Mouse (Mus musculus): Measurements from ENCODE around the gene Epb41l4b. TPM values are rescaled to one million over a fixed set of nuclear protein-coding genes. Genes with fewer than 3 reads are reported as not detected.

Gene Epb41l4b
- polyA plus RNA-seq, 1 experiment, result 3.8 TPM

GRCm38 (mm10) chr4:57011454-57012046, 131.7 kb downstream of the Epb41l4b start:
- H3K4me3 ChIP-seq (ENCODE audit: control insufficient read depth, low read depth, low read length), result no peak overlapping the region
- no peak overlapping the region for H3K27ac ChIP-seq (ENCODE audit: control insufficient read depth, insufficient read depth, low read depth, low read length)
- peaks cover 2% of the 10 kb centered on the region for H3K4me1 ChIP-seq (ENCODE audit: control insufficient read depth, insufficient read depth, low read length)
- H3K27me3 ChIP-seq (ENCODE audit: control insufficient read depth, insufficient read depth, low read length), result no peaks in the 10 kb centered on the region
- H3K36me3 ChIP-seq (ENCODE audit: control insufficient read depth, insufficient read depth, low read length), result no peaks in the 10 kb centered on the region
- no peak for TF ChIP-seq CTCF (IDR thresholded peaks at IDR 0.05; ENCODE audit: control insufficient read depth, insufficient read depth, insufficient replicate concordance, low read depth, low read length)
- no peak for TF ChIP-seq POLR2A (IDR thresholded peaks at IDR 0.05; ENCODE audit: control insufficient read depth, low read depth, low read length)

- Histone ChIP-seq H3K4me1 (ENCODE audit: control insufficient read depth, insufficient read depth, low read length) (peaks cover 2% of the 10 kb centered on the region), H3K27me3 (ENCODE audit: control insufficient read depth, insufficient read depth, low read length) (no peaks in the 10 kb centered on the region), H3K36me3 (ENCODE audit: control insufficient read depth, insufficient read depth, low read length) (no peaks in the 10 kb centered on the region), H3K27ac (ENCODE audit: control insufficient read depth, insufficient read depth, low read depth, low read length) (no peak overlapping the region), H3K4me3 (ENCODE audit: control insufficient read depth, low read depth, low read length) (no peak overlapping the region)
- TF ChIP-seq POLR2A (IDR thresholded peaks at IDR 0.05; ENCODE audit: control insufficient read depth, low read depth, low read length) (no peak), CTCF (IDR thresholded peaks at IDR 0.05; ENCODE audit: control insufficient read depth, insufficient read depth, insufficient replicate concordance, low read depth, low read length) (no peak)
Measured at GRCm38 (mm10) chr4:57010919-57011318, 132.3 kb downstream of the Epb41l4b start.

- no peaks in the 10 kb centered on the region for H3K27me3 ChIP-seq (ENCODE audit: control insufficient read depth, insufficient read depth, low read length)
- H3K27ac ChIP-seq (ENCODE audit: control insufficient read depth, insufficient read depth, low read depth, low read length), result no peak overlapping the region
- H3K4me3 ChIP-seq (ENCODE audit: control insufficient read depth, low read depth, low read length), result no peak overlapping the region
Measured at GRCm38 (mm10) chr4:57010425-57010824, 132.8 kb downstream of the Epb41l4b start.

GRCm38 (mm10) chr4:57007717-57008116, 135.5 kb downstream of the Epb41l4b start:
- Histone ChIP-seq H3K4me1 (ENCODE audit: control insufficient read depth, insufficient read depth, low read length) (peaks cover 2% of the 10 kb centered on the region), H3K36me3 (ENCODE audit: control insufficient read depth, insufficient read depth, low read length) (no peaks in the 10 kb centered on the region), H3K4me3 (ENCODE audit: control insufficient read depth, low read depth, low read length) (no peak overlapping the region), H3K27ac (ENCODE audit: control insufficient read depth, insufficient read depth, low read depth, low read length) (no peak overlapping the region), H3K27me3 (ENCODE audit: control insufficient read depth, insufficient read depth, low read length) (no peaks in the 10 kb centered on the region)
- TF ChIP-seq POLR2A (IDR thresholded peaks at IDR 0.05; ENCODE audit: control insufficient read depth, low read depth, low read length) (no peak), CTCF (IDR thresholded peaks at IDR 0.05; ENCODE audit: control insufficient read depth, insufficient read depth, insufficient replicate concordance, low read depth, low read length) (no peak)

More at GRCm38 (mm10) chr4:57010425-57010824, 132.8 kb downstream of the Epb41l4b start:
- no peak for TF ChIP-seq POLR2A (IDR thresholded peaks at IDR 0.05; ENCODE audit: control insufficient read depth, low read depth, low read length)
- no peak for TF ChIP-seq CTCF (IDR thresholded peaks at IDR 0.05; ENCODE audit: control insufficient read depth, insufficient read depth, insufficient replicate concordance, low read depth, low read length)
- Histone ChIP-seq H3K4me1 (ENCODE audit: control insufficient read depth, insufficient read depth, low read length) (peaks cover 2% of the 10 kb centered on the region), H3K36me3 (ENCODE audit: control insufficient read depth, insufficient read depth, low read length) (no peaks in the 10 kb centered on the region)

GRCm38 (mm10) chr4:57005011-57005410, 138.2 kb downstream of the Epb41l4b start:
- H3K4me1 ChIP-seq (ENCODE audit: control insufficient read depth, insufficient read depth, low read length), result no peaks in the 10 kb centered on the region; the same call in 1 of the 2 replicates
- H3K27me3 ChIP-seq (ENCODE audit: control insufficient read depth, insufficient read depth, low read length), result no peaks in the 10 kb centered on the region
- no peak overlapping the region for H3K27ac ChIP-seq (ENCODE audit: control insufficient read depth, insufficient read depth, low read depth, low read length)
- H3K36me3 ChIP-seq (ENCODE audit: control insufficient read depth, insufficient read depth, low read length), result no peaks in the 10 kb centered on the region
- H3K4me3 ChIP-seq (ENCODE audit: control insufficient read depth, low read depth, low read length), result no peak overlapping the region
- TF ChIP-seq CTCF (IDR thresholded peaks at IDR 0.05; ENCODE audit: control insufficient read depth, insufficient read depth, insufficient replicate concordance, low read depth, low read length) (no peak), POLR2A (IDR thresholded peaks at IDR 0.05; ENCODE audit: control insufficient read depth, low read depth, low read length) (no peak)

GRCm38 (mm10) chr4:57003886-57004285, 139.4 kb downstream of the Epb41l4b start:
- no peaks in the 10 kb centered on the region for H3K27me3 ChIP-seq (ENCODE audit: control insufficient read depth, insufficient read depth, low read length)
- no peaks in the 10 kb centered on the region for H3K36me3 ChIP-seq (ENCODE audit: control insufficient read depth, insufficient read depth, low read length)
- no peak overlapping the region for H3K27ac ChIP-seq (ENCODE audit: control insufficient read depth, insufficient read depth, low read depth, low read length)
- TF ChIP-seq CTCF (IDR thresholded peaks at IDR 0.05; ENCODE audit: control insufficient read depth, insufficient read depth, insufficient replicate concordance, low read depth, low read length), result no peak
- TF ChIP-seq POLR2A (IDR thresholded peaks at IDR 0.05; ENCODE audit: control insufficient read depth, low read depth, low read length), result no peak
- no peaks in the 10 kb centered on the region for H3K4me1 ChIP-seq (ENCODE audit: control insufficient read depth, insufficient read depth, low read length)
- no peak overlapping the region for H3K4me3 ChIP-seq (ENCODE audit: control insufficient read depth, low read depth, low read length)

GRCm38 (mm10) chr4:57002751-57003150, 140.5 kb downstream of the Epb41l4b start:
- H3K27ac ChIP-seq (ENCODE audit: control insufficient read depth, insufficient read depth, low read depth, low read length), result no peak overlapping the region
- no peak overlapping the region for H3K4me3 ChIP-seq (ENCODE audit: control insufficient read depth, low read depth, low read length)
- no peaks in the 10 kb centered on the region for H3K27me3 ChIP-seq (ENCODE audit: control insufficient read depth, insufficient read depth, low read length)
- no peaks in the 10 kb centered on the region for H3K4me1 ChIP-seq (ENCODE audit: control insufficient read depth, insufficient read depth, low read length)
- TF ChIP-seq POLR2A (IDR thresholded peaks at IDR 0.05; ENCODE audit: control insufficient read depth, low read depth, low read length) (no peak), CTCF (IDR thresholded peaks at IDR 0.05; ENCODE audit: control insufficient read depth, insufficient read depth, insufficient replicate concordance, low read depth, low read length) (no peak)
- no peaks in the 10 kb centered on the region for H3K36me3 ChIP-seq (ENCODE audit: control insufficient read depth, insufficient read depth, low read length)

Data from testis, adult 2 months (tissue).